Mouse (Mus musculus) limb, embryonic 11.5 days (tissue): ENCODE measurements around the gene Rnf123. TPM values are rescaled to one million over a fixed set of nuclear protein-coding genes. Genes with fewer than 3 reads are reported as not detected.
A peak's percentile ranks its signal among the peaks of the same experiment; 100 is the strongest.

Experiments
- ATAC-seq: fragments of 200-750 bp; cut with Nextera tagmentation; 2 replicates; pipeline ENCODE4 v1.8.0; 2017; ENCODE audit warnings: low read depth; ENCODE audit not compliant: insufficient number of reproducible peaks, low FRiP score, low TSS enrichment
- DNase-seq: peaks from one replicate; pipeline ENCODE4 v3.0.0-alpha.2; 2015; ENCODE audit warnings: low spot score
- H3K27ac ChIP-seq: fragments of 300-500 bp; sonication (generic); replicated peaks from 2 replicates; pipeline ENCODE4 v1.5.1; 2014; ENCODE audit warnings: low read depth, mild to moderate bottlenecking, low read length
- H3K27me3 ChIP-seq: fragments of 300-500 bp; sonication (generic); 2 replicates; pipeline ENCODE4 v1.6.1; 2014; ENCODE audit warnings: mild to moderate bottlenecking, low read length, mixed read lengths; ENCODE audit not compliant: control insufficient read depth, insufficient read depth
- H3K36me3 ChIP-seq: fragments of 300-500 bp; sonication (generic); 2 replicates; pipeline ENCODE4 v1.6.1; 2014; ENCODE audit warnings: mild to moderate bottlenecking, low read length, moderate library complexity, mixed read lengths; ENCODE audit not compliant: control insufficient read depth, insufficient read depth
- H3K4me1 ChIP-seq: fragments of 300-500 bp; sonication (generic); 2 replicates; pipeline ENCODE4 v1.6.1; 2014; ENCODE audit warnings: low read length, mixed read lengths; ENCODE audit not compliant: control insufficient read depth, insufficient read depth
- H3K4me2 ChIP-seq: fragments of 300-500 bp; sonication (generic); 2 replicates; pipeline ENCODE4 v1.6.1; 2014; ENCODE audit warnings: low read depth, mild to moderate bottlenecking, moderate library complexity; ENCODE audit not compliant: severe bottlenecking
- H3K4me3 ChIP-seq: fragments of 300-500 bp; sonication (generic); 2 replicates; pipeline ENCODE4 v1.5.1; 2014; ENCODE audit warnings: low read depth, low read length
- H3K9ac ChIP-seq: fragments of 300-500 bp; sonication (generic); 2 replicates; pipeline ENCODE4 v1.6.1; 2014; ENCODE audit warnings: mild to moderate bottlenecking, low read length
- H3K9me3 ChIP-seq: fragments of 300-500 bp; sonication (generic); 2 replicates; pipeline ENCODE4 v1.6.1; 2016; ENCODE audit warnings: low read length; ENCODE audit not compliant: control insufficient read depth
- WGBS: fragments of 180-500 bp; shearing (Covaris S2); extraction: QIAGEN DNeasy Blood & Tissue Kit; methylation state at CpG from one replicate; pipeline ENCODE4 v1.1.7; 2014; 5-methylcytosine and 5-hydroxymethylcytosine counted together
- polyA plus RNA-seq: library from polyadenylated mRNA; unstranded; fragments of >200 nt; fragmentation: Nextera tagmentation; extraction: Ambion mirVana; gene quantifications from 2 replicates; pipeline ENCODE4 v1.2.1, GENCODE M21; 2014

The Rnf123 gene
- polyA plus RNA-seq, 1 experiment from 2014 or later, result 26.4 TPM

DNA sequence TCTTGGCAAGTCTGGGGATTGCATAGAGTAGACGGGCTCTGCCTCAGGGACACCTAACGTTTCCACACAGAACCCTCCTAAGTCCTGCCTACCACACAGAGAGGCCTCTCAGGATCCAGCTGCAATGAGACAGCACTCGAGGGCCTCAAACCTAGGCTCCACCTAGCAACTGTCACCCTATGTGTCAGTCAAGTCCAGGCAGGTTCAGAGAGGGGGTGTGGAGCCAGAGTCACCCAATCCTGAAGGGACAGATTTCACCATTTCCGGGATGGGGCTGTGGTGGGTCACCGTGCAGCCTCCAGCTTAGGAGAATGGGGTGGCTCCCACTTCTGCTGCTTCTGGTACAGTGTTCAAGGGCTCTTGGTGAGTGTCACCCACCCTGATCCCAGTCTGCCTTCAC is 3.0 kb downstream of the Rnf123 start, which contains the start of gene Mst1:
TSS of gene Mst1 (plus strand) at position 269 of the 400 bp plus-strand sequence.
- Histone ChIP-seq H3K36me3 (peaks cover 5% of the 10 kb centered on the region; the same call in 1 of the 2 replicates), H3K9ac (peak within 1 kb of the TSS; percentile 89), H3K27ac (no peak within 1 kb of the TSS), H3K4me2 (peak within 1 kb of the TSS; percentile 94), H3K4me3 (peak within 1 kb of the TSS; percentile 80), H3K4me1 (peaks cover 10% of the 10 kb centered on the region), H3K9me3 (no peaks in the 10 kb centered on the region), H3K27me3 (peaks cover 26% of the 10 kb centered on the region)
- 73% methylated on average over 5 of the region's 5 CpGs for WGBS
- DNase-seq (no peak), ATAC-seq (no peak)

DNA sequence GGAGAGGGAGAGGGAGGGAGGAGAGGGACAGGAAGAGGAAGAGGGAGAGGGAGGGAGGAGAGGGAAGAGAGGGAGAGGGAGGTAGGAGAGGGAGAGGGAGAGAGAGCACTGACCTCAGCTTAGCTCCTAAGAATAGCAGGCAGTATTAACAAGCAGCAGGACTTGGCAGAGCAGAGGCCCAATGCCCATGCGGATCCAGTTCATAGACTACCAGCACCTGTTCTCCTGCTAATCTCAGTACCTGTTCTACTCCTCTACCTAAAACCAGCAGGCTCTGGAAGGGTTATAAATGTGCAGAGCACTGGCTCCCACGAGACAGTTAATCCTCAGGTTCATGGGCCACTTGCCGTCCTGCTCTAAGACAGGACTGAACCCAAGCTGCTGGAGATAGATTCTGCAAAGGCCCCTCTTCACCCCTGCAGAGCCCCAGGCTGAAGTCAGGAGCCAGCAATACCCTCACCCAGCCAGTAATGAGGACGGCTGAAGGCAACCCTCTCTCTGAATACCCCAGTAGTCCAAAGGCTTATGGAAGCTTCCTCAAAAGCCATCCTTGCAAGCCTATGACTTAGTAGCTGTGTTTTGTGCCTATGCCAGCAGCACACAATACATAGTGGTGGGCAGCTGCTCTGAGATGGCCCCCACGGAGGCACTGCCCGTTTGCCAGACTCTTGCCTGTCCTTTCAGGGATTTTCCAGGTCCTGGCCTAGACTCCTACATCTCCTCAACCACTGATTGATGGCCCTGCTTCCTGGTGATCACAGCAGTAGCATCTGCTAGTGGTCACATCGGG is 9.8 kb downstream of the Rnf123 start:
- Histone ChIP-seq H3K4me1 (peaks cover 2% of the 10 kb centered on the region), H3K4me3 (no peak overlapping the region), H3K9ac (no peak overlapping the region), H3K27ac (no peak overlapping the region), H3K4me2 (no peak overlapping the region), H3K27me3 (no peaks in the 10 kb centered on the region), H3K36me3 (peaks cover 12% of the 10 kb centered on the region), H3K9me3 (no peaks in the 10 kb centered on the region)
- DNase-seq (no peak), ATAC-seq (no peak)
- WGBS, result 63% methylated on average over 7 of the region's 7 CpGs

DNA sequence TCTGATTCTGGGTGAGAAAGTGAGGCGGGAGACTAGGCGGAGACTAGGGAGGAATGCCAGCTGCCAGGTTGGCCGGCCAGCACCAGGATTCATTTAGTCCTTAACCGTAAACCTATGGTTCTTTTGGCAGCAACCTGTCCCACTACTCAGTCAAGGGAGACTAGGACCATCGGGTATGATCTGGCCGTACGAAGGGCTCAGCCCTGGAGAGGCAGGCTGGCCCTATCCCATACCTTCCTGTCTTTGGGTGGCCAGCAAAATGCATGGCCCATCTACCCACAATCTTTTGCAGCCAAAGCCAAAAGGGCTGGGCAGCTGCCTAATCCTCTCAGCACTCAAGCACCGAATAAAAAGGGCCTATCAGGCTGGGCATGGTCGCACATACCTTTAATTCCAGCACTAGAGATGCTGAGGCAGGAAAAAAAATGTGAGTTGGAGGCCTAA is 10.6 kb downstream of the Rnf123 start:
- Histone ChIP-seq H3K9ac (no peak overlapping the region), H3K27me3 (no peaks in the 10 kb centered on the region), H3K4me1 (no peaks in the 10 kb centered on the region), H3K4me3 (no peak overlapping the region), H3K27ac (no peak overlapping the region), H3K36me3 (peaks cover 12% of the 10 kb centered on the region), H3K9me3 (no peaks in the 10 kb centered on the region), H3K4me2 (no peak overlapping the region)
- whole genome bisulfite sequencing, result 58% methylated on average over 9 of the region's 9 CpGs
- DNase-seq (no peak), ATAC-seq (no peak)

DNA sequence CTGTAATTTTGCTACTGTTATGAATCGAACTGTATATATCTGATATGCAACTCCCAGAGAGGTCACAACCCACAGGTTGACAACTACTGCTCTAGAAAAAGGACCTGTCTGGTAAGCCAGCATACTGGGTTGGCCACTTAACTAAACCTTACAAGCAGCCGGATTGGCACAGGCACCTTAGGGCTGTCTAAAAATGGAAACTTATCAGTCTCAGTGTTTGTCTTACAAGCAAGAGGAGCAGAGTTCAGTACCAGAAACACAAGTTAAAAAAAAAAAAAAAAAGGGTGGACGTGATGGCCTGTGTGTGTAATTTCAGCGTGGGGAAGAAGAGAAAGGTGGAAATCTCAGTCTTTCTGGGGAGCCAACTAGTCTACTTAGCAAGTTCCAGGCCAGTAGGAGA is 11.3 kb downstream of the Rnf123 start:
- no peaks in the 10 kb centered on the region for H3K4me1 ChIP-seq
- no peak overlapping the region for H3K27ac ChIP-seq
- ATAC-seq, result no peak
- H3K4me3 ChIP-seq, result no peak overlapping the region
- no peak overlapping the region for H3K9ac ChIP-seq
- WGBS, result 83% methylated on average over 4 of the region's 4 CpGs
- H3K27me3 ChIP-seq, result no peaks in the 10 kb centered on the region
- no peaks in the 10 kb centered on the region for H3K9me3 ChIP-seq
- no peak overlapping the region for H3K4me2 ChIP-seq
- DNase-seq, result no peak
- peaks cover 12% of the 10 kb centered on the region for H3K36me3 ChIP-seq

DNA sequence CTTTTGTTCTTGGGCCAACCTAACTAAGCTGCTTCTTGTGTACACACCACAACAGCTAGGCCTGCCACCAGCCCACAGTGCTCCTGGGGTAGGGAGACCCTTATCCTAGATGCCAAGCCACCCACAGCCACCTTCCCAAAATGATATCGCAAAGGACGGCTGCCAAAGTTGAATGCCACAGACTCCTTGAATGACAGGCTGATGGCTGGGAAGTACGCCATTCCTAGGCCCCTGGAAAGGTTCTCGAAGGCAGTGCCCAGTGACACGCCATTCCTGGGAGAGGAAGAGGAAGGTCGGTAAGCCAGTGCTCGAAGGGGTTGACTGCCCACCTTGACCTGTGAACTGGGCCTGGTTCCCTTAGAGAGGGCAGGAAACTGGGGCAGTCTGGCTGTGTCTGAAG is 13.6 kb downstream of the Rnf123 start:
- Histone ChIP-seq H3K36me3 (peaks cover 12% of the 10 kb centered on the region), H3K4me1 (no peaks in the 10 kb centered on the region)
- 93% methylated on average over 7 of the region's 7 CpGs for WGBS

DNA sequence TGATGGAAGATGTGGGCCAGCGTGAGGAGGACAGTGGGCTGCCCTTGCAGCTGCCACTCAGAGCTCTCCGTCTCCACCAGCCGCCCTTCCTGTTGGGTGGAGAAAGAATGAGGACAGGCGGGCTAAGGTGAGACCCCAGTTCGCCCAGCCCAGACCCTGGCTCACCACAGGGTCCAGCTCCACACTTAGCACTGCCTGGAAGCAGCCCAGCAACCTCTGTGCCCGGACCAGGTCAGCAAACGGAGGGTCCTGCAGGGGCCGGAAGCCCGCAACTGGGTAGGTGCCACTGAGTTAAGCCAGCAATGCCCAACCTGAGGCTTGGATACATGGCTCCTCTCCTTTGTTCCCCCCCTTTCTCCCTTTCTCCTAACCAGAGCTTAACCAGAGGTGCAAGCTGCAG is 14.1 kb downstream of the Rnf123 start:
- Histone ChIP-seq H3K9me3 (no peaks in the 10 kb centered on the region), H3K36me3 (peaks cover 12% of the 10 kb centered on the region), H3K27me3 (no peaks in the 10 kb centered on the region), H3K4me3 (no peak overlapping the region), H3K27ac (no peak overlapping the region), H3K4me2 (no peak overlapping the region), H3K4me1 (no peaks in the 10 kb centered on the region), H3K9ac (no peak overlapping the region)
- DNase-seq, result no peak
- ATAC-seq, result no peak
- 95% methylated on average over 9 of the region's 9 CpGs for WGBS

More for the DNA sequence above, 13.6 kb downstream of the Rnf123 start:
- H3K9ac ChIP-seq, result no peak overlapping the region
- H3K9me3 ChIP-seq, result no peaks in the 10 kb centered on the region
- no peak overlapping the region for H3K4me2 ChIP-seq
- no peak overlapping the region for H3K4me3 ChIP-seq
- H3K27ac ChIP-seq, result no peak overlapping the region
- no peaks in the 10 kb centered on the region for H3K27me3 ChIP-seq
- DNase-seq (no peak), ATAC-seq (no peak)

DNA sequence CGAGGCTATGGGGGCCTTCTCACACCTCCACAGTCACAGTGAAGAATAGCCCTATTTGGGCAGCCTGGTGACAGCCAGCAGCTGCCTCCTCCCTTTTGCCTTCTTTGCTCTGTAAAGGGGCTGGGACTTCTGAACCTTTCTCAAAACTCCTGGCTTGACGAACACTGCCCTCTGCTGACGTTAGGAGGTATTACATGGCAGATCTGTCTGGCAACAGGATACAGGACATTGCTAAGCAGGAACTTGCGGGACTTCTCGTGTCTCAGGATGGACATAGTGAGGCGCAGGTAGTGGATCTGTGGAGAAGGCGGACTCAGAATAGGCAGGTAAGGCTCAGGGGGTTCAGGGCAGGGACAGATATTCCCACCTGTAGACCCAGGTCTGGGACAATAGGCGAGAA is 15.2 kb downstream of the Rnf123 start:
- H3K27ac ChIP-seq, result no peak overlapping the region
- peak; percentile 94 for DNase-seq
- no peaks in the 10 kb centered on the region for H3K4me1 ChIP-seq
- WGBS, result 16% methylated on average over 8 of the region's 8 CpGs
- H3K4me3 ChIP-seq, result no peak overlapping the region
- H3K9ac ChIP-seq, result no peak overlapping the region
- H3K36me3 ChIP-seq, result peaks cover 13% of the 10 kb centered on the region
- no peaks in the 10 kb centered on the region for H3K27me3 ChIP-seq
- peak; percentile 45; the same call in 1 of the 2 replicates for ATAC-seq
- H3K4me2 ChIP-seq, result no peak overlapping the region
- H3K9me3 ChIP-seq, result no peaks in the 10 kb centered on the region

DNA sequence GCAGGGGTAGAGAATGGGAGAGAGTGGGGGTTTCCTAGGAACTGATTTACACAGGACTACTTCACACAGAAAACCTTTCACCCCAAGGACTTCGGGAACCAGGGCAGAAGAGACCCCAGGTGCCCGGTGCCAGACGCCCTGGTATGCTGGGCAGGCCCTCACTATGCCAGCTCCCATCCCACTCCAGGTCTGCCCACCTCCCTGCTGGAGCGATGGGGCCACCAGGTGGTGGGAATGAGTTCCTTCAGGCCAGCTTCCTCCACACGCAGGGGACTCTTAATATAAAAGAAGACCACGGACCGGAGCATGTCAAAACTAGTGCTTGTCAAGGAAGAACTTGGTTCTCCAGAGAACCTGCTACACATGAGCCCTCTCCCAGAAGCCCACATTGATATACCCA is 15.9 kb downstream of the Rnf123 start:
- Histone ChIP-seq H3K9ac (no peak overlapping the region), H3K9me3 (no peaks in the 10 kb centered on the region), H3K4me1 (no peaks in the 10 kb centered on the region), H3K27me3 (no peaks in the 10 kb centered on the region), H3K36me3 (peaks cover 16% of the 10 kb centered on the region), H3K27ac (no peak overlapping the region), H3K4me2 (no peak overlapping the region), H3K4me3 (no peak overlapping the region)
- DNase-seq (no peak), ATAC-seq (no peak)
- WGBS, result 73% methylated on average over 7 of the region's 7 CpGs
